Mouse (Mus musculus) kidney, postnatal 4 days (tissue): ENCODE measurements around the gene Ppp1r18.

Experiments
- DNase-seq, 2 experiments: peaks; one replicate each; pipeline ENCODE4 v3.0.0; 2021; ENCODE audit warnings: mixed read lengths in 2 of 2

The Ppp1r18 gene

DNA sequence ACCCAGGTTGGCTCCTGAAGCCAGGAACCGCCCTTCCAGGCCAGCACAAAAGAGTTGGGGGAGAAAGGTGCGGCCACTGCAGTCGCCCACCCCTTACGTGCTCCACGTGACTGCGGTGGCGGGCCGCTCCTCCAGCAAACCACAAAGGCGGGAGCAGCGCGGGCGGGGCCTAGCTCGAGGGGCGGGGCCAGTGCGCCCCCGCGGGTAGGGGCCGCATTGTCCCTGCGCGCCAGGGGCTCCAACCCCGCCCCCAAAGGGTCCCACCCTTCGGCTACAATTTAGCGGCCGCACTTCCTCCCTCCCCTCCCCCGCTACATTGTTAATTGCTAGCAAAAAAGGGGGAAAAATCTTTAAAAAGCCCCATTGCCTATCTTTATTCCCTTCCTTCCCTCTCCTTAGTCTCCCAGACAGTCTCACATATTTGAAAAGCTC is 28.4 kb upstream of the Ppp1r18 start:
- peak; percentile 94 to 96 for DNase-seq

- peak; percentile 73 to 80 for DNase-seq
Observed at GRCm38 (mm10) chr17:35837487-35837886, 27.9 kb upstream of the Ppp1r18 start.

GRCm38 (mm10) chr17:35838122-35838544 is 27.3 kb upstream of the Ppp1r18 start, which contains the start of gene Tubb5:
Tubb5 (minus strand) TSS chr17:35838306.
- peak; percentile 96 to 98 for DNase-seq

DNA sequence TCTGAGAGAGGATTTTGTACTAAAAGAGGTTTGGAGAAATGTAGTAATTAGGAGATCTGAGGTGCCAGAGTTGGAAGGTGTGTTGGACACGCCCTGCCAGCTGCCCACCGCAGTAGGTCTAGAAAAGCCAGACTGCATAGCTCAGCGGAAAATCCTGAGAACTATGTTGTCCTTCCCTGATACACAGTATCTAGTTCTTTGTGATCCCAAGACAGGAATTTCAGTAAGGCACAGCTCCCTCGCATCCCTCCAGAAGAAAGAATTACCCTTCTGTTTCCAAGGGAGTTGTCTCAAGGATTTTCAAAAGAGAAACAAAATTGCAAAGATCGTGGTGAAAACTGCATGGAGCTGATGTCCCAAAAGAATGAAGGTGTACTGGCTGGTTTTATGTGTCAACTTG is 26.8 kb upstream of the Ppp1r18 start:
- DNase-seq, result peak; percentile 29 to 54

DNA sequence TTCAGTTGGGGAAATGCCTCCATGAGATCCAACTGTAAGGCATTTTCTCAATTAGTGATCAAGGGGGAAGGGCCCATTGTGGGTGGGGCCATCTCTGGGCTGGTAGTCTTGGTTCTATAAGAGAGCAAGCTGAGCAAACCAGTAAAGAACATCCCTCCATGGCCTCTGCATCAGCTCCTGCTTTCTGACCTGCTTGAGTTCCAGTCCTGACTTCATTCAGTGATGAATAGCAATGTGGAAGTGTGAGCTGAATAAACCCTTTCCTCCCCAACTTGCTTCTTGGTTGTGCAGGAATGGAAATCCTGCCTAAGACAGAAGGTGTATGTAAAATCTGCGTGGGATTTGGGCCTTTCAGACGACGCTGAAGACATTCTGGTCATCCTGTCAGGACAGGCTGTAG is 26.4 kb upstream of the Ppp1r18 start:
- peak; percentile 55 to 67 for DNase-seq

GRCm38 (mm10) chr17:35840561-35840960 is 24.8 kb upstream of the Ppp1r18 start:
- DNase-seq, result no peak

DNA sequence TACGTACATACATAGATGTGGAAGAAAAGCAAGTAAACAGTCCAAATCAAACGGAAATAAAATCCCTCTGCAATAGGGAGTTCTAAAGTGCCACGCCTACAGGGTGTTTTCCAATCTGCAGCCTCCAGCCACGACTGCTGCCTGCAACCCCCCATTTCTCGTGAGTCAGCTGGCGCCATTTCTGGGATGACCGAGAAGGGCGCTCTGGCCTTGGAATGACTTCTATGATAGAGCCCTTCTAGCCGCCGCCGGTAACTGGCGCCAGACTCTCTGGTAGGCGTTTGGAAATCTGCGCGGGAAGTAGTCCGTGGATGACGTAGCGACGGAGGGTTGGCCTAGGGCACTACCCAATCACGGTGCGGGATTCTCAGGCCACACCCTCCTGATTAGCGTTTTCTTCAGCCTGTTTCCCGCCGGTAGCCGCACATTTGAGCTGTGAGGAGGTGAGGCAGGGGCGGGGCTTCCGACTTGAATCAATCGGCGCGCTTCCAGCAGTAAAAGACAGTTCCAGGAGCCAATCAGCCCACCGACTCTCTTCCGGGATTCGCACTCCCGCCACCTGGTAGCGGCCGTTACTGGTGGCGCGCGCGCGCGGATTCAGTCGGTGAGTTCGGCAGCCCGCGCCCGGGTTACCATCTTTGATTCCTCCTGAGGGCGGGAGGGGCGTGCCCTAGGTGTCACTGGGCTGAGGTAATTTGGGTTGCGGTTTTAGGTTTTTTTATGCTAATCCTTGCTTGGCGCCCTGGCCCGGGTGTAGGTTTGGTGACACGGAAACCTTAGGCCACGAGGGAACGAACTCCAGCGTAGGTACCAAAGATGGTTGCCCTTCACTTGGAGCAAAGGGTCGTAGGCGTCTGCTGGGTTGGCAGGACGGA is 24.1 kb upstream of the Ppp1r18 start, which contains the start of gene Mdc1:
Gene Mdc1, plus strand, starts transcription at position 440 of the 875 bp plus-strand sequence.
- peak; percentile 99 to 100 for DNase-seq

- DNase-seq, result peak; percentile 14 to 22
Observed at GRCm38 (mm10) chr17:35842006-35842405, 23.4 kb upstream of the Ppp1r18 start.

GRCm38 (mm10) chr17:35843514-35843913 is 21.9 kb upstream of the Ppp1r18 start:
- no peak for DNase-seq

GRCm38 (mm10) chr17:35848112-35848511 is 17.3 kb upstream of the Ppp1r18 start:
- DNase-seq, result peak in 1 of 2 experiments; percentile 56

DNA sequence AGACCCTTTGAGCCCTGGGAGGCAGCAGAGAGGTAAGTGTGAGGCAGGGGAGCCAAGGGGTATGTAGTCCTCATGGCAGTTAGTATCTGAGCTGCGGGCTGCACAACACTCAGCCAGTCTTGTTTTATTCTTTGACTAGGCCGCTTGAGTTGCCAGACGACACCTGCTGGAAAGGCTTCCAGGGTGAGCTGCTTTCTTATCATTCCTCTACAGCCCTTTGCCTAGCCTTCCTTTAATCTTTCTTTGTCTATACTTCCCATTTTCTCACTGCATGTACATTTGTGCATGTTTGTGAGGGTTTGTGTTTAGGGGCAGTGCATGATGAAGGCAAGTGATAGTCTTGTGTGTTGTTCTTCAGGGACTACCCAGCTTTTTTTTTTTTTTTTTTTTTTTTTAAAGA is 14.4 kb upstream of the Ppp1r18 start:
- no peak for DNase-seq

GRCm38 (mm10) chr17:35859371-35859770 is 6.0 kb upstream of the Ppp1r18 start:
- no peak for DNase-seq

GRCm38 (mm10) chr17:35859835-35860234 is 5.6 kb upstream of the Ppp1r18 start:
- DNase-seq, result no peak

GRCm38 (mm10) chr17:35860831-35861197 is 4.6 kb upstream of the Ppp1r18 start:
- DNase-seq, result no peak

DNA sequence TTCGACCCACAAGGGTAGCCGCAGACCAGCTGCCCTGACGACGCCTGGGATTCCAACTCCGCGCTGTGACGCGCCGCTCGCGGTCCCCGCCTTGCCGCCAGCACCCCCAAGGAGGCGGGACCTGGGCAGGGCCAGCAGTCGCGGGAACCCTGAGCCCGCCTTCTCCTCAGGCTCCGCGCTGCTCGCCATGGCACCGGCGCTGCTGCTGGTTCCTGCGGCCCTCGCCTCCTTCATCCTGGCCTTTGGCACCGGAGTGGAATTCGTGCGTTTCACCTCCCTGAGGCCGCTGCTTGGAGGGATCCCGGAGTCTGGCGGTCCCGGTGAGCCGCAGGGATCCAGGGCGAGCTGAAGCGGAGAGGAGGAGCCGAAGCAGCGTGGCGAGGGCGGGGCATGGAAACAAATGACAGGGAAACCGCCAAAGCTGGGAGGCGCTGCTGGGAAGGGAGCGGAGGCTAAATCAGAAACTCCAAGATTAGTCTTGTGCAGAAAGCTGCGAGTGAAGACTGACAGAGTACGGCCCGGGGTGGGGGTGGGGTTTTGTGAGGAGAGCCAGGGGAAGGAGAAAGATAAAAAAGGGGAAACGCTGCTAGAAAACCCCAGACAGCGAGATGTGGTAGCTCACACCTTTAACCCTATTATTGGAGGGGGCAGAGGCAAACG is 4.1 kb upstream of the Ppp1r18 start, which contains the start of gene Nrm:
Gene Nrm, plus strand, starts transcription at position 121 of the 660 bp plus-strand sequence.
- DNase-seq, result peak; percentile 92 to 95

- peak in 1 of 2 experiments; percentile 18 for DNase-seq
Observed at GRCm38 (mm10) chr17:35864832-35865353, 500 bp upstream of the Ppp1r18 start.

GRCm38 (mm10) chr17:35866281-35866831 is 963 bp downstream of the Ppp1r18 start:
- DNase-seq, result peak; percentile 77 to 83

DNA sequence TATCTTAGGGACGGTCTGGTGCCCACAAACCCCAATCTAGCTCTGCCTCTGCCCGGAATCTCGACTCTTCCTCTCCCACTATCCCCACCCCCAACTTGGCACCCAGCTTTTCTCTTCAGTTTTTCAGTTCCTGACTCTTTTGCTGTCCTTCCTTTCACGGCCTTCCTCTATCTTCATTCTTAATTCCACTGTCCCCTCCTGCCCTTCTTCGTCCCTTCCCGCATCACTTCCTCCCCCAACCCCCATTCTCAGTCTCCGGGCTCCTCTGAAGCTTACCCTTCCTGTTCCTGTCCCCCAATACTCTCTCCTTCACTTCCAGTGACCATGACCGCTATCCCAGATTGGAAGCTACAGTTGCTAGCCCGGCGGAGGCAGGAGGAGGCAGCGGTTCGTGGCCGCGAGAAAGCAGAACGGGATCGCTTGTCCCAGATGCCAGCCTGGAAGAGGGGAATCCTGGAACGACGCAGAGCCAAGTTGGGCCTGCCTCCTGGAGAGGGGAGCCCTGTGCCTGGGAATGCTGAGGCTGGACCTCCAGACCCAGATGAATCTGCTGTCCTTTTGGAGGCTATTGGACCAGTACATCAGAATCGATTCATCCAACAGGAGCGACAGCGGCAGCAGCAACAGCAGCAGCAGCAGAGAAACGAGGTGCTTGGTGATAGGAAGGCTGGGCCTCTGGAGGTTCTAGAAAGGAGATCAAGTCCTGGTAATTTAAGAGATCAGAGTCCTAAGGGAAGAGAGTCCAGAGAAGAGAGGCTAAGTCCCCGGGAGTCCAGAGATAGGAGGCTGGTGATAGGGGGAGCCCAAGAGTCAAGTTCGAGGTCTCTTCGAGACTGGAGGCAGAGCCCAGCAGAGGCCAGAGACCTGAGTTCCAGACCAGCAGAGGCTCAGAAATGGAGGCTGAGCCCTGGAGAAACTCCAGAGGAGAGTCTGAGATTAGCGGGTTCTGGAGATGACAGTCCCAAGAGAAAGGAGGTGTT is 1.8 kb downstream of the Ppp1r18 start:
- peak; percentile 44 to 64 for DNase-seq

- DNase-seq, result peak; percentile 33 to 60
Observed at GRCm38 (mm10) chr17:35868165-35868820, 2.9 kb downstream of the Ppp1r18 start.

DNA sequence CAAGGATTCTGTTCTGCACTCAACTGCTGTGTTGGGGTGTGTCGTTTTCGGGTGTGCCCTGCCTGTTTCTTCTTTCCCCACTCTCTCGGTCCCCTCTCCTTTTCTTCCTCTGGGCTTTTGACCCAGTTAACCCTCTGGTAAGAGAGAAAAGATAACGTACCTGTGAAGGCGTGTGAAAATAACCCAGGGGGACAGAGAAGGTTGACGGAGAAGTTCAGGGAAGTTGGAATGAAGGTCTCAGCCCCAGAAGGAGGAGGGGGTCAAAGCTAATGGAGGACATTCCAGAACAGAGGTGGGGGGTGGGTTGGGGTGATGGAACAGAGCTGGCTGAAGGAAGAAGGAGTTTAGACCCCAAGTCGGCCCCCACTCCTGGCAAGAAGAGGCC is 3.6 kb downstream of the Ppp1r18 start:
- DNase-seq, result no peak
